ENCODE assay signal across 8 mouse cellular contexts in the genomic region with DNA sequence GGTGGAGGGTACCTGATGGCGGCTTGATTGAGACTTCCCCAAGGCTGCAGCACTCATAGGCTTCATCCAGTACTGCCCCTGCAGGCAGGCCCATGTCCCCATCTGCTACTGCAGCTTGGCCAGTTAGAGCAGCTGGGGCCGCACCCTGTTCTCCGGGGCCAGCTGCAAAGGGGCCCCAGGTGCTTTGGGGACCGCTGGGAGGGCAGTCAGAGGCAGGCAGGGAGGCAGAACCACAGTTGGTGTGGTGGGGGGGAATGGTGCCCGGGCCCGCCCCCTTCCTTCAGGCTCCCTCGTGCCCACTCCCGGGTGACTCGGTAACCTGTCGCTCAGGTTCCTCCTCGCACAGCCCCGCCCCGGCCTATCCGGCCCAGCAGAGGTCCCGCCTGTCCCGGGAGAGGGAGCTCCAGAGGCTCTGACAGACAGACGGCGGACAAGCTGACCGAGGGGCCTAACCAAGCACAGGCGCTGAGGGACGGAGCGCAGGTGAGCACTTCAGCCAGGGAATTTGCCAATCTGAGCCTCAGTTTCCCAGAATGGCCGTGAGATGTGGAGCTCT. TPM values are rescaled to one million over a fixed set of nuclear protein-coding genes. Genes with fewer than 3 reads are reported as not detected.
DNase-seq lines count a peak whose midpoint lies in the region; ATAC-seq lines count a peak whose summit lies in the region.

A gene (plus strand): TSS at position 305 of the 556 bp plus-strand sequence.

- 5% methylated on average over 22 of the region's 23 CpGs for WGBS in limb, embryonic 11.5 days
- WGBS in midbrain, embryonic 11.5 days, result 3% methylated on average over 23 of the region's 23 CpGs

- no peak within 1 kb of the TSS for H3K27ac ChIP-seq in limb, embryonic 11.5 days (replicated peaks; ENCODE audit: low read depth, low read length)
- no peak within 1 kb of the TSS for H3K27ac ChIP-seq in midbrain, embryonic 11.5 days (ENCODE audit: low read depth, low read length)

- no peaks in the 10 kb centered on the region for H3K4me1 ChIP-seq in limb, embryonic 11.5 days (ENCODE audit: control insufficient read depth, insufficient read depth, low read length)
- peaks cover 6% of the 10 kb centered on the region; the same call in 1 of the 2 replicates for H3K4me1 ChIP-seq in midbrain, embryonic 11.5 days (ENCODE audit: control insufficient read depth, insufficient read depth, low read length)

- H3K4me3 ChIP-seq in limb, embryonic 11.5 days (ENCODE audit: low read depth, low read length), result peak within 1 kb of the TSS; percentile 12; the same call in 1 of the 2 replicates
- H3K4me3 ChIP-seq in midbrain, embryonic 11.5 days (ENCODE audit: low read depth, low read length), result no peak within 1 kb of the TSS

- peaks cover 2% of the 10 kb centered on the region; the same call in 1 of the 2 replicates for H3K36me3 ChIP-seq in limb, embryonic 11.5 days (ENCODE audit: control insufficient read depth, insufficient read depth, low read length)
- peaks cover 2% of the 10 kb centered on the region; the same call in 1 of the 2 replicates for H3K36me3 ChIP-seq in midbrain, embryonic 11.5 days (ENCODE audit: control insufficient read depth, insufficient read depth, low read length)

- H3K27me3 ChIP-seq in limb, embryonic 11.5 days (ENCODE audit: control insufficient read depth, insufficient read depth, low read length), result 0 out of 2 replicates have a peak, but pooled peaks cover 2% of the 10 kb centered on the region
- H3K27me3 ChIP-seq in midbrain, embryonic 11.5 days (ENCODE audit: control insufficient read depth, insufficient read depth, low read length), result peaks cover 3% of the 10 kb centered on the region; the same call in 1 of the 2 replicates

- H3K9me3 ChIP-seq in limb, embryonic 11.5 days (ENCODE audit: control insufficient read depth, low read length), result no peaks in the 10 kb centered on the region
- H3K9me3 ChIP-seq in midbrain, embryonic 11.5 days (ENCODE audit: control insufficient read depth, low read length), result no peaks in the 10 kb centered on the region

- H3K9ac ChIP-seq in limb, embryonic 11.5 days (ENCODE audit: low read length), result 0 out of 2 replicates have a peak within 1 kb of the TSS, but pooled peaks have one; percentile 8
- peak within 1 kb of the TSS; percentile 14; the same call in 1 of the 2 replicates for H3K9ac ChIP-seq in midbrain, embryonic 11.5 days (ENCODE audit: low read length)

- H3K4me2 ChIP-seq in limb, embryonic 11.5 days (ENCODE audit: low read depth, severe bottlenecking), result peak within 1 kb of the TSS; percentile 40
- H3K4me2 ChIP-seq in midbrain, embryonic 11.5 days, result peak within 1 kb of the TSS; percentile 35

- no peak for ATAC-seq in CD4-positive, CD25-positive, alpha-beta regulatory T cell, adult 4 months
- ATAC-seq in hematopoietic stem cell, adult 5-6 weeks (replicated peaks in 1 of 2; ENCODE audit: insufficient read depth in 1 of 2, low FRiP score in 2 of 2, low TSS enrichment in 1 of 2, low read depth in 1 of 2, poor library complexity in 2 of 2, severe bottlenecking in 2 of 2), result peak; percentile 81 to 88
- peak; percentile 53 for ATAC-seq in limb, embryonic 11.5 days (ENCODE audit: insufficient number of reproducible peaks, low FRiP score, low TSS enrichment, low read depth)
- ATAC-seq in midbrain, embryonic 11.5 days (ENCODE audit: low FRiP score), result peak; percentile 54

- DNase-seq in CD4-positive, CD25-positive, alpha-beta regulatory T cell, adult 2 months (ENCODE audit: low read depth, low spot score), result peak; percentile 32
- DNase-seq in embryo, embryonic 10.5 days (ENCODE audit: low spot score), result peak; percentile 26
- peak; percentile 59 for DNase-seq in limb, embryonic 11.5 days (ENCODE audit: low spot score)
- peak; percentile 86 for DNase-seq in midbrain, embryonic 11.5 days (ENCODE audit: low spot score, missing footprints)
- peak; percentile 30 for DNase-seq in thymus, postnatal 25 days
- no peak for DNase-seq in layer of hippocampus, postnatal 25 days (ENCODE audit: extremely low spot score in 1 of 2, low spot score in 1 of 2)

RNA-seq across cellular contexts. Expression of the gene that starts here (rescaled TPM):
- not detected for polyA plus RNA-seq in CD4-positive, CD25-positive, alpha-beta regulatory T cell, adult 4 months (2017; shearing (Covaris generic))
- total RNA-seq in hematopoietic stem cell, adult 5-6 weeks (2017), result 4.4 and 4.7 TPM in 2 replicates
- polyA plus RNA-seq in limb, embryonic 11.5 days (2014; fragmentation: Nextera tagmentation; extraction: Ambion mirVana), result 2.6 and 2.8 TPM in 2 replicates
- 0.97 and 1.3 TPM in 2 replicates for polyA plus RNA-seq in midbrain, embryonic 11.5 days (2014; fragmentation: Nextera tagmentation; extraction: Ambion mirVana)
- total RNA-seq in layer of hippocampus, postnatal 25 days (2021), result 1 to 10 TPM; 4.7 to 6.2 TPM

Comparison
In these comparisons a context has a peak if more than half of its experiments do, and no peak if none do; other contexts are left out.
1. DNase-seq: peak in CD4-positive, CD25-positive, alpha-beta regulatory T cell, adult 2 months (single experiment), embryo, embryonic 10.5 days (single experiment), limb, embryonic 11.5 days (single experiment), midbrain, embryonic 11.5 days (single experiment) and thymus, postnatal 25 days (single experiment); none in layer of hippocampus, postnatal 25 days (0 of 2).